Mouse (Mus musculus) brain, adult 2 months (tissue): ENCODE data around the gene Dlgap1.

Experiments used
- DNase-seq: peaks from one replicate; pipeline ENCODE4 v3.0.0; 2011; ENCODE audit warnings: low read depth, low spot score

Dlgap1 gene

GRCm38 (mm10) chr17:70614407-70615060 is 645.7 kb downstream of the Dlgap1 start:
- DNase-seq = no peak

- peak; percentile 94 for DNase-seq
These were observed 653.6 kb downstream of the Dlgap1 start for GRCm38 (mm10) chr17:70622493-70622892.

DNA sequence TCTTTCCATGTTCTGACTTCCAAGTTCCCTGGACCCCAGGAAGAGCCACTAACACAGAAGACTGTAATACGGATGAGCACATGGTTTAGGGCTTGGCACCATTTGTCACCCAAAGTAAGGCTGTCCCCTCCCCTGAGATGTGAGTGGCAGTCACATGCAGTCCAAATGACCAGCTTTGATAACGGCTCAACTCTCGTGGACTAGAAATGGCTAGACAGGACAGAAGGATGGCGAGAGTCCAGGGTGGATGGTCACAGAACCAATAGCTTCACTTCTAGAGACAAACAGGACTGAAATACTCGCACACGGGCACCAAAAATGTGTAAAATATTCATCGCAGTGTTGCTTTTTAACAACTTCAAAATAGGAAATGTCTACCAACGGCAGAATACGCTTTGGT is 657.5 kb downstream of the Dlgap1 start:
- no peak for DNase-seq

DNA sequence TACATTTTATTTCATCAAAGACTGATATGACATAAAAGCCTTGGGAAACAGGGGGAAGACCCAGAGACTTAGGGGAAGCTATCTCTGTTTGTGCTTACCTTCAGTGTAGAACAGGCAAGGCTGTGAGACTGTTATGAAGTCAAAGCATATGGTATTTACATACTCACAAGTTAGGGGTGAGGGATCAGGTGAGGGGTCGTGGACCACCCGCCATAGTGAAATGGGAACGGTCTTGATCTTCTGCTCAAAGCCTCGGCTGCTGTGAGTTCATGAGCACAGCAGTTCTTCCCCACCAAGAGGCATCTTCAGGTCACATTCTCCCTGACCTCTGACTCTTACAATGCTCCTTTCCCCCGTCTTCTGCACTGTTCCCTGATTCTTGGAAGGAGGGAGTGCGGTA is 658.1 kb downstream of the Dlgap1 start:
- DNase-seq = no peak

GRCm38 (mm10) chr17:70629653-70630378 is 660.9 kb downstream of the Dlgap1 start:
- DNase-seq = peak; percentile 95

- peak; percentile 96 for DNase-seq
These were observed 664.5 kb downstream of the Dlgap1 start for GRCm38 (mm10) chr17:70633181-70633944.

- no peak for DNase-seq
These were observed 674.3 kb downstream of the Dlgap1 start for GRCm38 (mm10) chr17:70643211-70643610.

DNA sequence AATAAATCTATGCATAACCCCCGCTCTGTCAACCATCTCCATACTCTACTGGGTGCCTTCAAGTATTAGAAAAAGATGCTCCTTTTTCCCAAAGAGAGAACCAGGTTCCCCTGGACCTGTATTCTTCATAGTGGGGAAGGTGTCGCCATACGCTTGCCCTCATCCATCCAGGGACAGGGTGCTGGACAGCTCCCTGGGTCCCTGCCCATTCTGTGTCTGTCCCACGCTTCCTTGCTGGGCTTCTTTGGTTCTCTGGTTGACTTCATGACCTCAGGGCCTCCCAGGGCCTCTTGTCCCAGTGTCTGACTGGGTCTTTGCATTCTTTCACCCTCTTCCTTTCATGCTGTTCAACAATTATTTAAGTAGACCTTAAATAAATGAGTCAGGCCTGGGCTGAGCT is 677.8 kb downstream of the Dlgap1 start:
- DNase-seq = no peak

GRCm38 (mm10) chr17:70661382-70661781 is 692.5 kb downstream of the Dlgap1 start:
- no peak for DNase-seq

DNA sequence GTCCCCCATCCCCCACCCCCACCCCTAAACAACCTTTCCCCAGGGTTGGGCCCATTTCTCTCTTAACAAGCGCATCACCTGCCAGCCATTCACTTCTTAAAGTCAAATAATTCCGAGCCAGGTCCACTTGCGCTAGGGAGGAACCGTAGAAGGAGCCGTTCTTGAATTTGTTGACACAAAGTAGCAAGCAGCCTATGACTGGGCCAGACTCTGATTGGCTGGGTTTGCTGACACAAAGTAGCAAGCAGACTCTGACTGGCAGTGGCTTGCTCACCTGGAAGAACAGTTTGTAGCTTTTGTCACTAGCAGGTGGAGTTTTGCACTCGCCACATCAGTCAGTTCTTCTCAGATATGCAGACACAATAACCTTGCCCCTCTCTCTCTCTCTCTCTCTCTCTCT is 695.1 kb downstream of the Dlgap1 start:
- DNase-seq = no peak

DNA sequence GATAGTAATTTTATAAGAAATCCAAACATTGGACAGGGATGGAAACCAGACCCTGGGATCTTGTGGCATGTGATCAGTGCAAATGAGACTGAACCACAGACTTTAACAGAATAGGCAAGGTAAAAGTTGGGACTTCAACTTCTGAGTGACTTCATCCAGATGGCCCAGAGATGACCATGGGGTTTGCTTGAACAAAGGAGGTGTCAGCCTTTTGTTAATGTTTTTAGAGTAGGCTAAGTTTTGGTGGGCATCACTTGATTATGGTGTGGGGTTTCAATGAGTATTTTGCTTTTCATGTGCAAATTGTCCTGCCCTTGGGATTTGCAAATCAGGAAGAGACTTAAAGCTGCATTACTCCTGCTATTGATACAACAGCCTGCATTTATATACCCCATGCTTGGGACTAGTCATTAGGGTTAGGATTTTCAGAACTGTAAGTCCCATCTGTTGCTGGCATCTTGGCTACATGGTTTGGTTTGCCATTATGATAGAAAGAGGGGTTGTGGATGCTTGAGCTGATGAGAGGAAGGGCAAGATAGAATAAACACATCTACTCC is 695.7 kb downstream of the Dlgap1 start:
- DNase-seq = no peak

DNA sequence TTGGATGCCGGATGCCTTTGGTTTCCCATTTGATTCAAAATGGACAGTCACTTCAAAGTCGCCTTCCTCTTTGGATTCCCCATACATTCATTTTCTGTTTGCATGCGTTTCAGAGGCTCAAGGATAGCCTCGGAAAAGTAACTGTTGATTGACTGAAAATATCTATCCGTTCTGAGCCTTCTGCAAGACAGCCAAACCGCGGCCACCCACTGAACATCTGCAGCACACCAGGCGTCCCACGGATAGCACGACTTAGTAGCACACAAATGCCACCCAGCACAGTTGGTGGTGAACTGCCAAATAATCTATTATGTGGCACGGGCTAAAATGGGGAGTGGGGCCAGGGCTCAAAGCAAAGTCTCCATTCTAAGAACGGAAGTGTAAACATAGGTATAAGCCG is 705.1 kb downstream of the Dlgap1 start:
- DNase-seq = peak; percentile 87

GRCm38 (mm10) chr17:70676522-70676921 is 707.6 kb downstream of the Dlgap1 start:
- no peak for DNase-seq

GRCm38 (mm10) chr17:70683561-70684167 is 714.8 kb downstream of the Dlgap1 start:
- peak; percentile 86 for DNase-seq

DNA sequence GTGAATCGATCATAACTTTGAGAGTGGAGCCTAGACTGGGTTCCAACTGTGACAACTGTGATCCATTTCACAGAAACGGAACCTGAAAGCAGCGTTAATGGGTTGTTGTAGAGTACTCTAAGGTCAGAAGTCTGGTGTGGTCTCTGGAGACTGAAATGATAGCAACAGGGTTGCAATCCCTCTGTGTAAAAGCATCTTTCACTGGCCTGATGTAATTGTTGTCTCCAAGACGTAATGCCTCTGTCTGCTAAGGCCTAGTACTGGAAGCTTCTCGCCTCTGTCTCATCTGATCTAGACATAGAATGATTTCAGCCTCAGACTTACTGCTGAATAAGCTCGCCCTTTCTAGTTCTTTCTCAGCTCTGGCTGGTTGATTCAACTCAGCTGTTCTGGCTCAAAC is 721.3 kb downstream of the Dlgap1 start:
- peak; percentile 36 for DNase-seq

- peak; percentile 54 for DNase-seq
These were observed 721.7 kb downstream of the Dlgap1 start for GRCm38 (mm10) chr17:70690598-70690997.

- DNase-seq = peak; percentile 85
These were observed 738.3 kb downstream of the Dlgap1 start for GRCm38 (mm10) chr17:70706976-70707818.

DNA sequence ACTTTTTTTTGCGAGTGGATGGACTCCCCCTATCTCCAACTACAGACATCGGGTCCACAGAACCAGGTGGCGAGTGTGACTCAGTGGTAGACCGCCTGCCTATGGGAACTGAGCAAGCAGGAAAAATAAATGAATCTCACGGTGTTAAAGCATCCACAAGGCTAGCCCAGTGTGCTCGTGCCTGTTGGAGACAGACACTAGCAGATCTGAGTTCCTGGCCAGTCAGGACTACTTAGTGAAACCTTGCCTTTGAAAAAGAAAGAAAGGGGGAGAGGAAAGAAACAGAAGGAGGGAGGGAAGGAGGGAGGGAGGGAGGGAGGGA is 738.9 kb downstream of the Dlgap1 start:
- DNase-seq = peak; percentile 48

DNA sequence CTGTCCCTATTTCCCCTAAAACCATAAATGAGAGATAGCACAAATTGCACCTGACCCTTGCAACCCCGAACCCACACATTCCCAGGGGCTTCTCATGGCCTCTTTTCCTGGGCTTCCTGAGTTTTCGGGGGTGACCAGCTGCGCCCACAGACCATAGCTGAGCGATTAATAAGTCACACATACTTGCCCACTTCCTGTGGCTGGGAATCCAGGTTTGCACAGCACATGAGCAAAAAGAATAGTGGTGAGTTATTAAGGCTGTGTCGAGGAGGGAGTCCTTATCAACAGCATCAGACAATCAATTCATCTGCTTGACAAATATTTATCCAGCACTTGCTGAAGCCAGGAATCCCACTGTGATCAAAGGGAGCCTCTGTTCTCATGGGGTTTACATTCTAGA is 740.7 kb downstream of the Dlgap1 start:
- no peak for DNase-seq

DNA sequence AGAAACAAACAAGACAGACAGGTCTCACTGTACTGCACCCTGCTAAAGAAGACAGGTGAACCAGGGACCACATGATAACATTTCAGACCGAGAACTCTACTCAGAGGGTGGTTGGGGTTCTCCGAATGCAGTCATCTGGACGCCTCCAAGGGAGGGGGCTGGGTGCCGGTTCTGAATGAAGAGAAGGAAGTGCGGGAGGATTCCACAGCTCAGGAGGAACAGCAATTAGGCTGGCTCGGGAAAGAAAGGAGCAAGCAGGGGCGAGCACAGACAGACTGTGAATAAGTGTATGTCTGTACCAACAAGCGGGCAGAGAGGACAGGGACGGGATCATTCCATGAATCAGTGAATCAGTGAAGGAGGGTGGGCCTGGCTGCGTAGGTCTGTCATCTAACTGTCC is 744.6 kb downstream of the Dlgap1 start:
- DNase-seq = peak; percentile 64

DNA sequence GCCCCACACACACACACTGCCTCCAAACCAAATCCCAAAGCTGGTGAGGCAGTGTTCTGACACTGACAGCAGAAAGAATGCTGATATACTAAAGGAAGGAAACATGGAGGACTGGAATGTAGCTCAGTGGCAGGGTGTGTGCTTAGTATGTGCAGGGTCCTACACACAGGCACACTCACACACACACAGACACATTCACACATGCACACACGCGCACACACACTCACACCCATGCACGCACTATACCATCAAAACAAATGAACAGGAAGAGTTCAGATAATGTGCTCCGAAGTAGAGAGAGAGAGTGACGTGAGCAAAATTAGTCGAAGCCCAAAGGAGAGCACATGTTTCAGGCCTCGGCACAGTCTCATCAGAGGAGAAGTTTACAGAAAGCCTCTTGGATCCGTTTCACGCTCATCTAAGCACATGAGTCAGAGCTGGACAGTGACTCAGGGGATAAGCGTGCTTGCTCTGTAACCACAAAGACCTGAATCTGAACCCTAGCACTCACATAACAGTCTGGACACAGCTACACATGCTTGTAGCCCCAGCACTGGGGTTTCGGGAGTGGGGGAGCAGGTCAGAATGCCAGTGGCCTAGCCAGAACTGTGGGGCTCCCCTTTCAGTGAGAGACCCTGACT is 750.9 kb downstream of the Dlgap1 start:
- peak; percentile 61 for DNase-seq
